22 mouse cellular contexts compared by ENCODE assay signal in genomic region chr12:25676631-25677030, GRCm38 (mm10).
"Had no signal": no experiment of that assay in that cellular context is flagged by ENCODE, and none has a peak within 500 bp of the region (broad histone marks: within the 10 kb centered on the region; RNA-seq: fewer than 3 reads in every experiment).

No protein-coding gene starts in this region.

- H3K36me3 ChIP-seq: limb, embryonic 12.5 days; limb, embryonic 15.5 days; midbrain, embryonic 10.5 days; midbrain, embryonic 15.5 days; neural tube, embryonic 12.5 days; neural tube, embryonic 15.5 days had no signal

- H3K9me3 ChIP-seq: limb, embryonic 12.5 days; limb, embryonic 15.5 days; megakaryocyte, embryonic 14.5 days; midbrain, embryonic 10.5 days; midbrain, embryonic 15.5 days; neural tube, embryonic 12.5 days; neural tube, embryonic 15.5 days had no signal

- H3K4me2 ChIP-seq: limb, embryonic 12.5 days; limb, embryonic 15.5 days; liver, embryonic 11.5 days; lung, embryonic 14.5 days; midbrain, embryonic 15.5 days; neural tube, embryonic 12.5 days; neural tube, embryonic 15.5 days had no signal

- H3K27me3 ChIP-seq: limb, embryonic 12.5 days; limb, embryonic 15.5 days; megakaryocyte, embryonic 14.5 days; midbrain, embryonic 15.5 days; neural tube, embryonic 12.5 days; neural tube, embryonic 15.5 days had no signal

- H3K4me1 ChIP-seq: limb, embryonic 12.5 days; limb, embryonic 15.5 days; megakaryocyte, embryonic 14.5 days; midbrain, embryonic 10.5 days; midbrain, embryonic 15.5 days; neural tube, embryonic 12.5 days; neural tube, embryonic 15.5 days had no signal

- DNase-seq: kidney, adult 9 months; kidney, postnatal 14 days; kidney, postnatal 4 days; left cerebral cortex, postnatal 4 days; liver, postnatal 0 days; lung, embryonic 14.5 days; right cerebral cortex, adult 18-20 months; right cerebral cortex, postnatal 14 days; right cerebral cortex, postnatal 4 days; thymus, adult 18-20 months; thymus, postnatal 36 days had no signal

- H3K27ac ChIP-seq: limb, embryonic 12.5 days; limb, embryonic 15.5 days; liver, embryonic 14.5 days; midbrain, embryonic 10.5 days; midbrain, embryonic 15.5 days; neural tube, embryonic 12.5 days; neural tube, embryonic 15.5 days; stomach, postnatal 0 days had no signal

- H3K4me3 ChIP-seq: limb, embryonic 12.5 days; limb, embryonic 15.5 days; megakaryocyte, embryonic 14.5 days; midbrain, embryonic 10.5 days; midbrain, embryonic 15.5 days; neural tube, embryonic 12.5 days; neural tube, embryonic 15.5 days had no signal

- H3K9ac ChIP-seq: limb, embryonic 12.5 days; limb, embryonic 15.5 days; liver, embryonic 14.5 days; liver, postnatal 0 days; lung, embryonic 14.5 days; midbrain, embryonic 15.5 days; neural tube, embryonic 12.5 days; neural tube, embryonic 15.5 days had no signal

- ATAC-seq: liver, postnatal 0 days; lung, postnatal 0 days; midbrain, embryonic 15.5 days had no signal
